Mouse (Mus musculus): ENCODE data around the gene Asb16.
A peak's percentile ranks its signal among the peaks of the same experiment; 100 is the strongest.

The Asb16 gene

DNA sequence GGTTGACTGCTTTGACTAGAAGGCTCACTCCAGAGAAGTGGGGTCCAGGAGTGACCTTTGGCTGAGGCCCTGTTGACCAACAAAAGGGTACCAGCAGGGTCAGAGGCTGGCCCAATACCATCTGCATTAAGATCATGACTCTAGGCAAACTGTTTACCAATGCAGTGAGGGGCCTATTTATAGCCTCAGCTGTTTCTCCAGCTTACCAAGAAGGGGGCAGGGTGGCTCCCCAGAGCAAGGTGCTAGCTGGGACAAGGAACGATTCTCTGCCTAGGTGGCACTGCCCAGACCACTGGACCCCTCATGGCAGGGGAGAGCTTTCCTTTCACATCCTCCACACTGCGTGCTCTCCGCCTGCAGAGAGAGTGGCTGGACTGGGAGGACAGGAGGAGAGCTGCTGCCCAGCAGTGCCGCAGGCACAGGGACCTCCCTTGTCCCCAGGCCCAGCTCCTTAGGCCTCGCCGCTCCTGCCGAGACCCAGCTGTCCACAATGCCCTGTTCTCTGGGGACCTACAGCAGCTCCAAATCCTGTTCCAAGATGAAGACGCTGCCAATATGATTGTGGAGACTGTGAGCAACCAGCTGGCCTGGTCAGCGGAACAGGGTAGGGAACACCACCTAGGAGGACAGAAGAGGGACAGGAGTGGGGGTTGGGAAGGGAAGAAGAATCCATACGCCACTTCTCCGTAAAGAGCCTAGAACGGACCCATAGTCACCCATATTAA lies at the start of gene Asb16:
Gene Asb16, plus strand, starts transcription at position 224 of the 725 bp plus-strand sequence.
- DNase-seq = no peak

DNA sequence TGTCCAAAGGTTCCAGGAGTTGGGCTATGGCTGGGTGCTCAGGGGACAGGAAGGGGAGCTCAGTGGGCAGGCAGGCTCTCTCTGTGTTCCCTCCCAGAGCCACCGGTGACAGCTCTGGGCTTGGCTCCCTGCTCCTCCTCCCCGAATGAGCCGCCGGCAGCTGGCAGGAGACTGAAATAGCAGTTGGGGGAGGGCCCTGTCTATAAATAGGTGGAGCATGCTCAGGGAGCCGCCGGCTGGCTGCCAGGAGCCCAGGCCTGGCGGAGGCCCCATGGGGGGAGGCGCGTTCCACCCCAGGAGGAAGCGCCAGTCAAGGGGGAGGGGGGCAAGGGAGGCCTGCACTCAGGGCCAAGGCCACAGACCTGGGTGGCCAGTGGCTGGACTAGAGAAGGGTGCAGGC lies 49.8 kb upstream of the Asb16 start:
- DNase-seq = peak; percentile 97

GRCm38 (mm10) chr11:102219247-102219993 lies 49.1 kb upstream of the Asb16 start:
- peak; percentile 74 for DNase-seq

- peak; percentile 79 for DNase-seq
Measured at GRCm38 (mm10) chr11:102219994-102220346, 48.6 kb upstream of the Asb16 start.

- DNase-seq = no peak
Measured at GRCm38 (mm10) chr11:102220451-102220850, 48.1 kb upstream of the Asb16 start.

DNA sequence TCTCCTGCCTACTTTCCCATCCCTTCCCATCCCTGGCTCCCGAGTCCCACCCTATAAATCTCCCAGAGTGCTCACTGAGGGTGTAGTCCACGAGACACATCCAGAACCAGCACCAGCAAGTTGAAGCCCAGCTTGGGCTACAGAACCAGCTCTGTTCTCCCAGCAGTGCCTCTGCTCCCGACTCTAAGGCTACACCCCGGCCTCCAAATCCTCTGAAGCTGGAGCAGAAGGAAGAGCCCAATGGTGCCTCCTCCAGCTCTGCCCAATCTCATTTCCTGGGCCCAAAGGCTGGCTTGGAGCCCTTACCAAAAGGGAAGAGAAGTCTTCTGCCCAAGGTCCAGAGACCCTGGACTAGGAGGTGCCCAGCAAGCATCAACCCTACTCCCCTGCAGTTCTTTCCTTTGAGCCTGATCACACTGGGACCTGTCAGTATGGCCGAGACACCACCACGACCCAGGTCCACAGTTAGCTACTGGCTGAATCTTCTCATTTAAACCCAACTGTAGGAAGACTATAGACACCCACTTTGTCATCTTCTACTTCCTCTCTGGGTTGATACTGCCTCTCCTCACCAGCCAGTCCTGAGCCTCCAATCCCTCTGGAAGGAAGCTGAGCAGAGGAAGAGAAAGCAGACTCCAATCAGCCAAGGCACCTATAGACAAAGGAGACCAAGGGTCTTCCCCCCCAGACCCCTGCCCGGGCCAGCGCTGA lies 47.1 kb upstream of the Asb16 start:
- no peak for DNase-seq

GRCm38 (mm10) chr11:102221954-102222351 lies 46.6 kb upstream of the Asb16 start:
- peak; percentile 70 for DNase-seq

GRCm38 (mm10) chr11:102223166-102223565 lies 45.4 kb upstream of the Asb16 start:
- peak; percentile 61 for DNase-seq

DNA sequence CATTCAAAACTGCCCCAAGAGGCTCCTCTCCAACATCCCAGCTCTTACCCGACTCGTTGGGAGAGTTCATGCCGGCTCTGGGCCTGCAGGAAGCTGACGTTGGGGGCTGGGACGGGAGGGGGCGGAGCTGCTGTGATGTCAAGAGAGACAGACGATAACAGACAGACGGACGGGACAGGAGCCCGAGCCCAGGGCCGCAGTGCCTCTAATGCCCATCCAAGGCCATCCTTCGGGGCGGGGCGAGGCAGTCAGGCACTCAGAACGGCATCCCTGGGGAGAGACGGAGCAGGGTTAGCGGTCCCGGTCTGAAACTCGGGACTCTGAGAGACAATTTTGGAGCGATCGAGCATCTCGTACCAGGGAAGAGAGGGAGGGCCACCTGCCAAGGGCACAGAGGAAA lies 43.9 kb upstream of the Asb16 start:
- peak; percentile 59 for DNase-seq

- no peak for DNase-seq
Measured at GRCm38 (mm10) chr11:102225221-102225620, 43.3 kb upstream of the Asb16 start.

GRCm38 (mm10) chr11:102226067-102226978 lies 42.2 kb upstream of the Asb16 start:
- DNase-seq = peak; percentile 46

GRCm38 (mm10) chr11:102227270-102228190 lies 41.0 kb upstream of the Asb16 start:
- DNase-seq = peak; percentile 43

DNA sequence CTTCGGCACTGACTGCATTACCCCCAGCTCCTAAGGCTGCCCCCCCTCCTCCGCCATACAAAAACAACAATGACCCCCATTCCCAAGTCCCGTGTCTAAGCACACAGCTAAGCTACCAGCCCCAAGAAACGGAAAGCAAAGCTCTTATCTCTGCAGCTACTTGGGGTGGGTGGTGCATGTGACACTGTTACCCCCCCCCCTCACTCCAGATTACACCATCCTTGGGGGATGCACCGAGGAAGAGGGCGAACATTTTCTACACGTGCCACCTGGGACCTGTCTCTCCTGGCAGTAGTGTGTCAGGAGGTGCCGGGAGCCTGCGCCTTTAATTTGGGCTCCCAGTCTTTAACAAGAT lies 40.4 kb upstream of the Asb16 start:
- no peak for DNase-seq

DNA sequence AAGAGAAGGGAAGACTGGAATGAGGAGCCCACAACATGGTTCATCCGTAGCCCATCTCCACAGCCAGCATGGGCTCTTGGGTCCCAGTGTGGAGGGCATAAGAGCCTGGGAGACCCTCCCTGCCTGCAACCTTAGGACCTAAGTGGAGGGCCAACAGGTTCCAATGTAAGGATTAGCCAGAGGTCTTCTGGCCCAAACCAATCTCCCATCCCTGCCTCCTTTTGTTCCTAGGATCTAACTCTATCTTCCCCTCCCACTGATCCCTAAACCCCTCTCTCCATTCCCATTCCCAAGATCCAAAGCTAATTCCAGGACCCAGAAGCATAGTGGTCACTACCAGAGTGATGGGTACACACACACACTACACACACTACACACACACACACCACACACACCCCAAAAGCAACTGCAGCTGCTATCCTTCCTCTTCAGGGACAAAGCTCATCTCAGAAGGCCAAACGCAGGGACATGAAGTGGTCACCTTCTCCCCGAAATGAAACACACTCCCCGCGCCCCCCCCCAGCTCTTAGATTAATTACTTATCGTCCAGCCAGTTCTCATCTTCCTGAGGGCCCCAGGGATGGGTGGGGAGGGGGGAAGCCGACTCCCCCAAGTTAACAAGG lies 39.8 kb upstream of the Asb16 start:
- peak; percentile 38 for DNase-seq

DNA sequence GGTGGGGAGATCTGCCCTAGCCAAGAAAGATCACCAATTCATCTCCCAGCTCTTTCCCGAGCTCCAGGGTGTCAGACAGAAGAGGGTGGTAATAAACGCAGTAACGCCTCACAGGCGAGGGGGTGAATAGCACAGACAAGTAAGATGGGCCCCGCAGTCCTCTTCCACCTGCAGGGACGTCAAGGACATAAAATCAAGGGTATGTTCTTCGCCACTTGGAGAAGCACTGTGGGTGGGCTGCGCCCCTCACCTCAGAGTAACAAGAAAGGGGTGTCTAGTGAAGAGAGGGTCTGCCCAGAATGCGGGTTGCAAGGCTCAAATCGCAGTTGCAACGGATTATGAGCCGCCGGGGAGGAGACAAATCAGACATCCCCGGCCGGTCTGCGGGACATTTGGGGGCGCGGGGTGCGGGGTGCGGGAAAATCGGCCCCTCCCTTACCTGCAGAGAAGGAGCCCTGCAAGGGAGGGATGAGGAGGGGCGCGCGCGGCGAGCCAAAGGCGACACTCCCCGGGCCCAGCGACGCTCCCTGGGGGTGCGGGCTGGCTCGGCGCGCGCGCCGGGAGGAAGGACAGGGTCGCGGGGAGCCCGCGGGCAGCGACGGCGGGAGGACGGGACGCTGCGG lies 39.1 kb upstream of the Asb16 start:
- DNase-seq = peak; percentile 66

- peak; percentile 99 for DNase-seq
Measured at GRCm38 (mm10) chr11:102230006-102230741, 38.4 kb upstream of the Asb16 start, which contains the start of gene Hdac5. Hdac5 (minus strand) TSS chr11:102230166.

DNA sequence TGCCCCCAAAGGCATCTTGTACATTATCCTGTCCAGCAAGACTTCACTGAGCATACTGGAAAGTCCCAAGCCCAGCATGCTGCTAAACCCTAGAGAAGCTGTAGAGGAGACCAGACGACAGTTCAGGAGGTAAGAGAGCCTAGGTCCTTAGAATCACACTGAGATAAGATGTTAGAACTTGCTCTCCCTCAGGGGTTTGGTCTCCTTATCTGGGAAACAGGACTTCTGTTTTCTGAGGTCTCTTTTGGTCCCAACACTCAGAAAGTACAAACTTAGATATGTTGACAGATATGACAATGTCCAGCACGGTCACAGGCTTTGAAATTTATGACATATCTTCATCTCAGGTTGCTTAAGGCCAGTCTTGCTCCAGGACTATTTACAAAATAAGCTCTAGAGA lies 32.5 kb upstream of the Asb16 start:
- DNase-seq = no peak

GRCm38 (mm10) chr11:102240636-102241035 lies 27.9 kb upstream of the Asb16 start:
- DNase-seq = no peak

DNA sequence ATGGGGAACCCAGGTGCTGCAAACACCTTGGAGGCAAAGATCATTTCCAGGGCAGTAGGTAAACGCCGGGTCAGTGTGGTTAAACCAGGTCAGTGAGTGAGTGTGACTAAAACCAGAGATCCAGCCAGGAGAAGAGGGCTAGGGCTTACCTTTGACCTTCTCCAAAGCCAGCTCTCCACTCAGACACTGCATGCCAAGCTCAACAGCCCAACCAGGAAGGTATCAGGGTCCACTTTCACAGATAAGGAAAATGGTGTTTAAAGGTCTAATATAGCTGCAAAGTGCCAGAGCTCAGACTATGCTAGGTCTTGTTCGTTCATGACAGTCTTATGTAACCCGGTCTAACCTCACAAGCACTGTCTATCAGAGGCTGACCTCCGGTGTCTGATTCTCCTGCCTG lies 27.3 kb upstream of the Asb16 start:
- no peak for DNase-seq

GRCm38 (mm10) chr11:102241874-102242273 lies 26.7 kb upstream of the Asb16 start:
- DNase-seq = no peak

All from cerebellum, adult 9-10 months (tissue).